Mouse (Mus musculus): Measurements from ENCODE around the gene Sms.

- TF ChIP-seq CTCF (IDR thresholded peaks at IDR 0.05; ENCODE audit: low read depth), result no peak
- no peak for TF ChIP-seq EP300 (IDR thresholded peaks at IDR 0.05; ENCODE audit: low read depth)
Observed at GRCm38 (mm10) chrX:157449000-157449399, 43.1 kb downstream of the Sms start.
